In the genomic region with DNA sequence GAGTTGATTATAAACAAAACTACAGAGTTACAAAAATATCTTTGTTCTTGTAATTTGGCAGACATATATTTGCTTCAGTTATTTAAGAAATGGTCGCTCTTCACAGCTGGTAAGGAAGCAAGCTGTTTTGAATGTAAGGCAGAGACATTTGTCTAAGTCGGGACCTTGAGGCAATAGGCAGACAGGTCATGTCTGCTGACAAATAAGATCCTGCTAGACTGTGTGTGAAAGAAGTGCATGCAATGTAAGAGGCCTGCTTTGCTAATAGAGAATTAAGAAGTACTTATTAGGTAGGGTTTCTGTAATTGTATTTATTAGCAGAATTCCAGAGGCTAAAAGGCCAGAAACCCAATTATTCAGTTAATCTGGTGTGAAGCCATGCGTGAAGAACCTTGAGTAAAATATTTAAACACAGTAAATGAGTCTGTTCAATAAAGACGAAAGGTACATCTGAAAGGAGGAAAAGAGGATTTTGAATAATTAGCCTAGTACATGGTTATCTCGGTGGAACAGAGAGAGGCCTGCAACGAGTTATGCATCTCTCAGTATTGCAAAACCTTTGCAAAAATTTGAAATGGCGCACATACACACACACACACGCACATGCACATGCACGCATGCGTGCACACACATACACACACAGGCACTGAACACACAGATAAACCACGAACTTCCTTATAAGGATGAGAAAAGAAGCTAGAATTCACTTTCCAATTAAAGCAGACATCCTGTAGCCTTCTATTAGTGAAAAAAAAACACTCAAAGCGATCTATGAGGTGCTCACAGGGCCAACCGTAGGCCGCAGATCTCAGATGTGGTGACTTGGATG, we compare ENCODE assay signal across 11 mouse cellular contexts.
A peak's percentile ranks its signal among the peaks of the same experiment; 100 is the strongest.
DNase-seq lines count a peak whose midpoint lies in the region; ATAC-seq and TF ChIP-seq lines count a peak whose summit lies in the region.
"Had no signal": no experiment of that assay in that cellular context is flagged by ENCODE, and none has a peak within 500 bp of the region (broad histone marks: within the 10 kb centered on the region; RNA-seq: fewer than 3 reads in every experiment).

No protein-coding gene starts in this region.

- no peak for TF ChIP-seq CTCF in gastrocnemius, adult 2 months (IDR thresholded peaks at IDR 0.05)
- TF ChIP-seq CTCF in lung, postnatal 0 days (IDR thresholded peaks at IDR 0.05): no peak
- TF ChIP-seq CTCF in lung, adult 2 months (IDR thresholded peaks at IDR 0.05; ENCODE audit: insufficient read depth, low read length): no peak

- no peaks in the 10 kb centered on the region for H3K27me3 ChIP-seq in lung, postnatal 0 days (replicated peaks; ENCODE audit: insufficient read depth, low read length)
- H3K27me3 ChIP-seq in stomach, embryonic 15.5 days (replicated peaks): no peaks in the 10 kb centered on the region
- H3K27me3 ChIP-seq: liver, embryonic 15.5 days had no signal

- H3K4me3 ChIP-seq in gastrocnemius, adult 2 months: peak overlapping the region; percentile 34
- H3K4me3 ChIP-seq in lung, postnatal 0 days (ENCODE audit: low read depth, low read length): no peak overlapping the region
- H3K4me3 ChIP-seq in lung, adult 2 months (replicated peaks; ENCODE audit: extremely low read depth, low read depth, low read length): no peak overlapping the region
- no peak overlapping the region for H3K4me3 ChIP-seq in stomach, embryonic 15.5 days (replicated peaks)
- H3K4me3 ChIP-seq: liver, embryonic 15.5 days had no signal

- no peak overlapping the region for H3K4me2 ChIP-seq in lung, postnatal 0 days (replicated peaks; ENCODE audit: low read depth, low read length)
- H3K4me2 ChIP-seq in stomach, embryonic 15.5 days: no peak overlapping the region
- H3K4me2 ChIP-seq: liver, embryonic 15.5 days had no signal

- peak overlapping the region; percentile 83 for H3K27ac ChIP-seq in gastrocnemius, adult 2 months
- no peak overlapping the region for H3K27ac ChIP-seq in lung, postnatal 0 days (ENCODE audit: low read length)
- H3K27ac ChIP-seq in stomach, embryonic 15.5 days: peak overlapping the region; percentile 60
- H3K27ac ChIP-seq: liver, embryonic 15.5 days had no signal

- ATAC-seq in lung, postnatal 0 days: no peak
- ATAC-seq in inflammation-experienced regulatory T-cells, adult 6 months: peak; percentile 61
- ATAC-seq in stomach, embryonic 15.5 days (ENCODE audit: insufficient read depth, low FRiP score, low read depth): no peak

- H3K4me1 ChIP-seq in lung, postnatal 0 days (ENCODE audit: insufficient read depth, low read depth, low read length): no peaks in the 10 kb centered on the region
- no peaks in the 10 kb centered on the region for H3K4me1 ChIP-seq in lung, adult 2 months (ENCODE audit: control insufficient read depth, insufficient read depth, low read length)
- H3K4me1 ChIP-seq in stomach, embryonic 15.5 days: peaks cover 6% of the 10 kb centered on the region; the same call in 1 of the 2 replicates
- H3K4me1 ChIP-seq: liver, embryonic 15.5 days had no signal

- intact Hi-C loops in gastrocnemius, adult 2 months (cut with DNase I): no loop called here

- no peak for DNase-seq in gastrocnemius, adult 2 months
- DNase-seq in gastrocnemius, adult 18-20 months (ENCODE audit: low spot score): no peak
- DNase-seq in lung, postnatal 0 days (ENCODE audit: low spot score): peak; percentile 14
- DNase-seq in lung, adult 2 months: no peak
- DNase-seq in cerebellum, postnatal 36 days: no peak
- no peak for DNase-seq in urinary bladder, adult 18-20 months (ENCODE audit: low spot score in 2 of 2)
- DNase-seq: cerebellum, adult 2 months; kidney, postnatal 25 days had no signal

- TF ChIP-seq EP300 in lung, postnatal 0 days (IDR thresholded peaks at IDR 0.05): no peak

- no peak overlapping the region for H3K9ac ChIP-seq in lung, postnatal 0 days (replicated peaks; ENCODE audit: low read depth)
- H3K9ac ChIP-seq in stomach, embryonic 15.5 days: no peak overlapping the region
- H3K9ac ChIP-seq: liver, embryonic 15.5 days had no signal

- no peak for TF ChIP-seq POLR2A in lung, adult 2 months (IDR thresholded peaks at IDR 0.05; ENCODE audit: borderline replicate concordance, extremely low read depth, low read depth, low read length)

- WGBS in lung, postnatal 0 days: 78% methylated on average over 14 of the region's 14 CpGs
- 80% methylated on average over 14 of the region's 14 CpGs for WGBS in lung, adult 2 months
- 75% methylated on average over 14 of the region's 14 CpGs for WGBS in stomach, embryonic 15.5 days

- no peaks in the 10 kb centered on the region for H3K36me3 ChIP-seq in lung, postnatal 0 days (ENCODE audit: insufficient read depth, low read length)
- no peaks in the 10 kb centered on the region for H3K36me3 ChIP-seq in stomach, embryonic 15.5 days
- H3K36me3 ChIP-seq: liver, embryonic 15.5 days had no signal

- H3K9me3 ChIP-seq in lung, postnatal 0 days (ENCODE audit: low read length): no peaks in the 10 kb centered on the region
- H3K9me3 ChIP-seq in stomach, embryonic 15.5 days: no peaks in the 10 kb centered on the region
- H3K9me3 ChIP-seq: liver, embryonic 15.5 days had no signal
